Mouse (Mus musculus) limb, embryonic 14.5 days (tissue): ENCODE data around the gene Sec14l3. TPM values are rescaled to one million over a fixed set of nuclear protein-coding genes. Genes with fewer than 3 reads are reported as not detected.
A peak's percentile ranks its signal among the peaks of the same experiment; 100 is the strongest.
"Not testable (repeated sequence)": the region's sequence is repeated elsewhere in the genome, so short reads cannot be mapped to it uniquely, and the experiment has no call there.

Source experiments
- ATAC-seq: fragments of 200-750 bp; cut with Nextera tagmentation; 2 replicates; pipeline ENCODE4 v1.8.0; 2017; ENCODE audit warnings: low read depth, moderate number of reproducible peaks, moderate TSS enrichment; ENCODE audit not compliant: low FRiP score
- DNase-seq: peaks from one replicate; pipeline ENCODE4 v3.0.0-alpha.2; 2015; ENCODE audit warnings: low spot score
- H3K27ac ChIP-seq: fragments of 300-500 bp; sonication (generic); replicated peaks from 2 replicates; pipeline ENCODE4 v1.5.1; 2014; ENCODE audit warnings: low read depth, mild to moderate bottlenecking, low read length, moderate library complexity, mixed read lengths
- H3K27me3 ChIP-seq: fragments of 300-500 bp; sonication (generic); 2 replicates; pipeline ENCODE4 v1.6.1; 2014; ENCODE audit warnings: low read length, mixed read lengths; ENCODE audit not compliant: control insufficient read depth, insufficient read depth
- H3K36me3 ChIP-seq: fragments of 300-500 bp; sonication (generic); 2 replicates; pipeline ENCODE4 v1.6.1; 2014; ENCODE audit warnings: mild to moderate bottlenecking, low read length, moderate library complexity, mixed read lengths; ENCODE audit not compliant: control insufficient read depth, insufficient read depth
- H3K4me1 ChIP-seq: fragments of 300-500 bp; sonication (generic); 2 replicates; pipeline ENCODE4 v1.6.1; 2014; ENCODE audit warnings: antibody characterized with exemption, low read length, mixed read lengths; ENCODE audit not compliant: control insufficient read depth, insufficient read depth
- H3K4me2 ChIP-seq: fragments of 300-500 bp; sonication (generic); replicated peaks from 2 replicates; pipeline ENCODE4 v1.6.1; 2014; ENCODE audit warnings: low read depth, mild to moderate bottlenecking, low read length, moderate library complexity; ENCODE audit not compliant: severe bottlenecking
- H3K4me3 ChIP-seq: fragments of 300-500 bp; sonication (generic); replicated peaks from 2 replicates; pipeline ENCODE4 v1.5.1; 2014; ENCODE audit warnings: low read length
- H3K9ac ChIP-seq: fragments of 300-500 bp; sonication (generic); 2 replicates; pipeline ENCODE4 v1.6.1; 2014; ENCODE audit warnings: mild to moderate bottlenecking, low read depth, low read length, moderate library complexity; ENCODE audit not compliant: severe bottlenecking
- H3K9me3 ChIP-seq: fragments of 300-500 bp; sonication (generic); 2 replicates; pipeline ENCODE4 v1.6.1; 2016; ENCODE audit warnings: low read length; ENCODE audit not compliant: control insufficient read depth
- POLR2A ChIP-seq: fragments of 200-500 bp; IDR thresholded peaks from 2 replicates; pipeline ENCODE4 v1.8.0; 2012; ENCODE audit warnings: inconsistent platforms, mild to moderate bottlenecking, moderate library complexity, borderline replicate concordance; ENCODE audit not compliant: insufficient read depth, insufficient read length; ENCODE audit errors: extremely low read depth
- WGBS: fragments of 180-500 bp; shearing (Covaris S2); extraction: QIAGEN DNeasy Blood & Tissue Kit; methylation state at CpG from one replicate; pipeline ENCODE4 v1.1.7; 2014; 5-methylcytosine and 5-hydroxymethylcytosine counted together
- polyA plus RNA-seq, 2 experiments: library from polyadenylated mRNA; depleted of rRNA in 1 of 2; stranded (reverse) in 1 of 2; unstranded in 1 of 2; fragments of >200 nt; fragmentation: Nextera tagmentation in 1 of 2; extraction: Ambion mirVana in 1 of 2; gene quantifications; 2 replicates each; pipeline versions ENCODE4 v1.2.1 to v1.2.3; 2012 to 2014

Gene Sec14l3
- polyA plus RNA-seq, 2 experiments: not detected

DNA sequence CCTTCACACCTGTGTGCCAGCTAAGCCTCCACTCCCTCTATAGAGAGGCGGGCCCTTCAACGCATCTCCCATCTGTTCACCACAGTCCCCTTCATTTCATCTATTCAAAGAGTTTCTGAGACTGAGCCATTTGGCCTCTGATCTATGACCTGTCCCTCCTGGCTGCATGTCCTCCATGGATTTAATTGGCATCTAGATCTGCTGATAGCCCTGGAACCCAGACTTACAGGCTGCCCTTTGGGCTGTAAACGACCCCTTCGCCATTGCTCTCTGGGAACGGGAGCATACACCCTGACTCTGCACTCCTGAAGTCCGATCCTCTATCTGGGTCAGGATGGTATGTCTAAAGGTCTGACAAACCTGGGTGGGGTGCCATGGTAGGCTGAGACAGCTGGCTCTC is 48.2 kb downstream of the Sec14l3 start:
- H3K4me2 ChIP-seq: no peak overlapping the region
- no peaks in the 10 kb centered on the region for H3K27me3 ChIP-seq
- no peak for DNase-seq
- H3K27ac ChIP-seq: no peak overlapping the region
- H3K4me3 ChIP-seq: no peak overlapping the region
- ATAC-seq: no peak
- peaks cover 15% of the 10 kb centered on the region for H3K36me3 ChIP-seq
- 62% methylated on average over 6 of the region's 6 CpGs for WGBS
- no peaks in the 10 kb centered on the region for H3K9me3 ChIP-seq
- H3K9ac ChIP-seq: no peak overlapping the region
- peaks cover 3% of the 10 kb centered on the region; the same call in 1 of the 2 replicates for H3K4me1 ChIP-seq
- no peak for TF ChIP-seq POLR2A

DNA sequence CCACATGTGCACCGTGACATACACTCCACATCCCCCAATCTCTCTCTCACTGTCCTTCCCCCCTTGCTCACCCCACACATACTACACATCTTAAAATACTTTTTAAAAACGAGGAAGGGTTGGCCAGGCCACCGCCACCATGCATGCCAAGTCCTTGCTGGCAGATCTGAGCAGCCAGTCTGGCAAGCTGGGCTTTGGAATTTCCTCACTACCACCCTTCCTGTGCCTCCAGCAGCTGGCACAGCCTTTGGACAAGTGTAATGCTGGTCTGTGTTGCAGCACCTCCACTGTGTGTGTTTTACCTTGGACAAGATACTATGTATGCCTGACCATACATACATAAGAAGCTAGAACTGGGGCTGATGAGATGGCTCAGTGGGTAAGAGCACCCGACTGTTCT is 48.9 kb downstream of the Sec14l3 start:
- Histone ChIP-seq H3K4me3 (no peak overlapping the region), H3K27ac (no peak overlapping the region), H3K9ac (no peak overlapping the region), H3K36me3 (peaks cover 12% of the 10 kb centered on the region), H3K9me3 (no peaks in the 10 kb centered on the region), H3K27me3 (no peaks in the 10 kb centered on the region), H3K4me2 (no peak overlapping the region), H3K4me1 (peaks cover 3% of the 10 kb centered on the region; the same call in 1 of the 2 replicates)
- DNase-seq (no peak), ATAC-seq (no peak)
- WGBS: 78% methylated on average over 4 of the region's 4 CpGs
- no peak for TF ChIP-seq POLR2A

GRCm38 (mm10) chr11:4113970-4114369 is 49.3 kb downstream of the Sec14l3 start:
- H3K27ac ChIP-seq: no peak overlapping the region
- peaks cover 4% of the 10 kb centered on the region; the same call in 1 of the 2 replicates for H3K27me3 ChIP-seq
- DNase-seq: no peak
- TF ChIP-seq POLR2A: no peak
- H3K4me1 ChIP-seq: peaks cover 6% of the 10 kb centered on the region; the same call in 1 of the 2 replicates
- H3K9ac ChIP-seq: peak overlapping the region; percentile 12; the same call in 1 of the 2 replicates
- WGBS: 78% methylated on average over 6 of the region's 6 CpGs
- H3K4me2 ChIP-seq: no peak overlapping the region
- no peak overlapping the region for H3K4me3 ChIP-seq
- no peak for ATAC-seq
- H3K9me3 ChIP-seq: no peaks in the 10 kb centered on the region
- H3K36me3 ChIP-seq: peaks cover 8% of the 10 kb centered on the region; the same call in 1 of the 2 replicates

- 80% methylated on average over 6 of the region's 6 CpGs for WGBS
- ATAC-seq, H3K9me3 ChIP-seq, H3K27me3 ChIP-seq, H3K36me3 ChIP-seq, H3K4me1 ChIP-seq, H3K4me3 ChIP-seq, H3K9ac ChIP-seq, H3K4me2 ChIP-seq, DNase-seq, H3K27ac ChIP-seq: not testable (repeated sequence)
These were observed 49.9 kb downstream of the Sec14l3 start for GRCm38 (mm10) chr11:4114541-4114940.

DNA sequence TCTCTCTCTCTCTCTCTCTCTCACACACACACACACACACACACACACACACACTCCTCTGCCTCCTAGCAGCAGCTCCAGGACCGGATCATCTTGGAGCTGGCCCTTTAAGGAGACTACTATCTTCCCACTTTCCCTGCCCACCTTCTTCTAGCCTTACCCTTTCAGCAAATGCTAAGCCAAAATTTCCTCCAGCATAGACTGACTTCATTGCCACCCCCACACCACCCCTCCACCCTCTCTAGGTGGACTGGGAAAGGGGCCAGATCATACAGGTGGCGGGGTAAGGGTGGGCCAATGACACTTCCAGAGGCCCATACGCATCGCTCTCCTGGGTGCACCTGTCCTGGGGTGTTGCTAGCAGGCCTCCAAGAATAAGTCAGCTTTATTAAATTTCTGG is 50.8 kb downstream of the Sec14l3 start:
- Histone ChIP-seq H3K4me3 (no peak overlapping the region), H3K36me3 (0 out of 2 replicates have a peak, but pooled peaks cover 3% of the 10 kb centered on the region), H3K4me2 (no peak overlapping the region), H3K27ac (no peak overlapping the region), H3K4me1 (peaks cover 7% of the 10 kb centered on the region; the same call in 1 of the 2 replicates), H3K9me3 (no peaks in the 10 kb centered on the region), H3K27me3 (peaks cover 4% of the 10 kb centered on the region; the same call in 1 of the 2 replicates), H3K9ac (no peak overlapping the region)
- 79% methylated on average over 4 of the region's 4 CpGs for WGBS
- DNase-seq (no peak), ATAC-seq (no peak)
- TF ChIP-seq POLR2A: no peak
